Mouse (Mus musculus): ENCODE measurements at regions not wholly inside any gene's neighbourhood (a gene's known extent, or its start where the extent isn't known, plus 50 kb on each side); places are given as distances from the start of the nearest gene placed in this dataset.

DNA sequence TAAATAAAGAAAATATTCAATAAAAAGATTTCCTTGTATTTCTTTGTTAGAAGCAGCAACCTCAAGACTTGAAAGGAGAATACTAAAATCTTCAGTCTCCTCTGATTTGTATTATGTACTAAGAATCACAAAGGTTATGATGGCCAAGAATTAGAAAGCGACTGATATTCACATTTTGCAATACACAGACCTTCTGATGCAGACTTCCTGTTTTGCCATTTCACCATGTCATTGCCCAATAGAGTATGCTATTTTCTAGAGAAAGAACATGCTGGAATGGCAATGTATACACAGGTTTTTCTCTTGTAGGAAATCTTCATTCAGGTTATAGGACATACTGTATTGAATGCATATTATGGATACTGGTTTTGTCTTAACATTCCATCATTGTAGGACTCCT is 250.7 kb upstream of the Chrm2 start:
- Histone ChIP-seq H3K4me2 (ENCODE audit: low read length) (no peak overlapping the region), H3K4me1 (ENCODE audit: control insufficient read depth, insufficient read depth, low read length) (no peaks in the 10 kb centered on the region), H3K27ac (ENCODE audit: low read depth, low read length) (no peak overlapping the region), H3K27me3 (replicated peaks; ENCODE audit: control insufficient read depth, insufficient read depth, low read length) (no peaks in the 10 kb centered on the region), H3K36me3 (ENCODE audit: control insufficient read depth, insufficient read depth, low read length) (no peaks in the 10 kb centered on the region), H3K9me3 (replicated peaks; ENCODE audit: control insufficient read depth, low read length) (no peaks in the 10 kb centered on the region), H3K9ac (ENCODE audit: low read length) (no peak overlapping the region), H3K4me3 (ENCODE audit: low read depth, low read length) (no peak overlapping the region)
- ATAC-seq (no peak), DNase-seq (ENCODE audit: low spot score) (no peak)
- WGBS = 88% methylated on average over 1 of the region's 1 CpGs

DNA sequence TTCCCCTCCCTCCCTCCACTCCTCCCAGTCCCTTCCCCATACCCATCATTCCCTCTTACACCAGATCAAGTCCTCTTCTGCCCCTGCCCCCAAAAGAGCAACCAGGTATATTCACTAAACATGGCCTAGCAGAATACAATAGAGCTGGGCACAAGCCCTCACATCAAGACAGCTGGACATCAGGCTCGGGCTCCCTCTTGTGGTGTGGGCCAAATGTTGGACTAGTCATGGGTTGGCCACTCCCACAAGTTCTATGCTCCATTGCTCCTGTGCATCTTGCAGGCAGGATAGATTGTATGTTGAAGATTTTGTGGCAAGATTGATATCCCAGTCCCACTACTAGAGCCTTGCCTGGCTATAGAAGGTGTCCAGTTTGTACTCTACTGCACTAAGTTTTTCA is 240.6 kb upstream of the Chrm2 start:
- H3K9me3 ChIP-seq (replicated peaks; ENCODE audit: control insufficient read depth, low read length) = no peaks in the 10 kb centered on the region
- 85% methylated on average over 1 of the region's 1 CpGs for WGBS
- H3K27ac ChIP-seq (ENCODE audit: low read depth, low read length) = no peak overlapping the region
- ATAC-seq (no peak), DNase-seq (ENCODE audit: low spot score) (no peak)
- H3K9ac ChIP-seq (ENCODE audit: low read length) = no peak overlapping the region
- H3K4me1 ChIP-seq (ENCODE audit: control insufficient read depth, insufficient read depth, low read length) = no peaks in the 10 kb centered on the region
- no peak overlapping the region for H3K4me3 ChIP-seq (ENCODE audit: low read depth, low read length)
- H3K36me3 ChIP-seq (ENCODE audit: control insufficient read depth, insufficient read depth, low read length) = no peaks in the 10 kb centered on the region
- no peak overlapping the region for H3K4me2 ChIP-seq (ENCODE audit: low read length)
- H3K27me3 ChIP-seq (replicated peaks; ENCODE audit: control insufficient read depth, insufficient read depth, low read length) = no peaks in the 10 kb centered on the region

DNA sequence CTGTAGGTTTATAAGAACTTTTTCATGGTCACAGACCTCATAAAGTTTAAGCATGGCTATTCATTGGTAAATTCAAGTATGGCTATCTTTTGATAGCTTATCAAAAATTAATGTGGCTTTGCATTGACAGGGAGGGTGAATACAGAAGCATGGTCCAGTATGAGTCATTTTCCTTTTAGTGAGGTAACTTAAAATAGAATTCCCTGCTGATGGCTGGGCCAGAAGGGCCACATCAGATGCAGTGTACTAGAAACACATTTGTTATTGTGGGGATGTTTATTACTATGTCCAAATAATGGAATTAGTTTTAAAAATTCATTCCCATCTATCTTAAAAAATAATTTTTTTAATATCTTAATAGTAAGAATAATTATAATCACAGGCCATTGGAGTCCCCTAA is 213.4 kb upstream of the Chrm2 start:
- H3K9ac ChIP-seq (ENCODE audit: low read length) = no peak overlapping the region
- ATAC-seq (no peak), DNase-seq (ENCODE audit: low spot score) (no peak)
- no peaks in the 10 kb centered on the region for H3K36me3 ChIP-seq (ENCODE audit: control insufficient read depth, insufficient read depth, low read length)
- no peak overlapping the region for H3K4me2 ChIP-seq (ENCODE audit: low read length)
- H3K9me3 ChIP-seq (replicated peaks; ENCODE audit: control insufficient read depth, low read length) = no peaks in the 10 kb centered on the region
- no peaks in the 10 kb centered on the region for H3K27me3 ChIP-seq (replicated peaks; ENCODE audit: control insufficient read depth, insufficient read depth, low read length)
- no peak overlapping the region for H3K4me3 ChIP-seq (ENCODE audit: low read depth, low read length)
- H3K27ac ChIP-seq (ENCODE audit: low read depth, low read length) = no peak overlapping the region
- H3K4me1 ChIP-seq (ENCODE audit: control insufficient read depth, insufficient read depth, low read length) = no peaks in the 10 kb centered on the region

DNA sequence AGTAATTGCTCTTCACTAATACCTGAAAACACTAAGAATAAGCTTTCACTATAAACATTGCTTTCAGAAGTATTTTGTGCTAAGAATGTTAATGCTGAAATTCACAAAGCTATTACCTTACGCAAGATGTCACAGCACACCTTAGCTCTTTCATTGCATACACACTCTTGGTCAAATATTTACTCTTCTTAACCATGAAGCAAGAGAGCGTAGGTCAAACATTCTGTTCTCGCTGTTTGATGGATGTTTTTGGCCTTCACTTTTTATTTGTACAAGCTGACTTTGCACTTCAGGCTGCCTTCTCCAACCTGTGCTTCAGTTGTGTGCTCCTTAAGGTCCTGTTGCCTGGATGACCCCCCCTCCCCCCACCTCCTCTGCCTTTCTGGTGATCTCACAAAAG is 212.8 kb upstream of the Chrm2 start:
- Histone ChIP-seq H3K9ac (ENCODE audit: low read length) (no peak overlapping the region), H3K4me3 (ENCODE audit: low read depth, low read length) (no peak overlapping the region), H3K27me3 (replicated peaks; ENCODE audit: control insufficient read depth, insufficient read depth, low read length) (no peaks in the 10 kb centered on the region), H3K4me1 (ENCODE audit: control insufficient read depth, insufficient read depth, low read length) (no peaks in the 10 kb centered on the region), H3K36me3 (ENCODE audit: control insufficient read depth, insufficient read depth, low read length) (no peaks in the 10 kb centered on the region), H3K4me2 (ENCODE audit: low read length) (no peak overlapping the region), H3K27ac (ENCODE audit: low read depth, low read length) (no peak overlapping the region), H3K9me3 (replicated peaks; ENCODE audit: control insufficient read depth, low read length) (no peaks in the 10 kb centered on the region)
- WGBS = 88% methylated on average over 3 of the region's 3 CpGs
- no peak for ATAC-seq
- no peak for DNase-seq (ENCODE audit: low spot score)

DNA sequence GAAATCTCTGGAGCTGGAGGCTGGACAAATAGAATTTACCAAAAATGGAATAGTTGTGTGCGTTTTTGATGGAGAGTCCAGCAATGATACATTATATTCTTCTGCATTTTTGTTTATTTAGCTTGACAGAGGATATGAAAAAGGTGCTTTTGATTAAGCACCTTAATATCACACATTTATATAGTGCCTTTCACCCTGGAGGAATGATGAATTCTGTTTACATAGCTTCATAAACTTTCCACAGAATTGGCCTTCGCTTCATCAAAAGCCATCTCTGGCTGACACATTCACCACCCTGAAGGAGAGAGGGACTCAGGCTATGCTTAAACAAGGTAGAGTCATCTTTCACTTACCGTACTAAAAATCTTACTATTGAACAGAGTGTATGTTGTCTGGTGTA is 208.0 kb upstream of the Chrm2 start:
- no peak overlapping the region for H3K4me2 ChIP-seq (ENCODE audit: low read length)
- ATAC-seq (no peak), DNase-seq (ENCODE audit: low spot score) (no peak)
- no peak overlapping the region for H3K27ac ChIP-seq (ENCODE audit: low read depth, low read length)
- no peaks in the 10 kb centered on the region for H3K4me1 ChIP-seq (ENCODE audit: control insufficient read depth, insufficient read depth, low read length)
- H3K9ac ChIP-seq (ENCODE audit: low read length) = no peak overlapping the region
- H3K27me3 ChIP-seq (replicated peaks; ENCODE audit: control insufficient read depth, insufficient read depth, low read length) = no peaks in the 10 kb centered on the region
- 95% methylated on average over 3 of the region's 3 CpGs for WGBS
- H3K9me3 ChIP-seq (replicated peaks; ENCODE audit: control insufficient read depth, low read length) = no peaks in the 10 kb centered on the region
- no peak overlapping the region for H3K4me3 ChIP-seq (ENCODE audit: low read depth, low read length)
- H3K36me3 ChIP-seq (ENCODE audit: control insufficient read depth, insufficient read depth, low read length) = no peaks in the 10 kb centered on the region

DNA sequence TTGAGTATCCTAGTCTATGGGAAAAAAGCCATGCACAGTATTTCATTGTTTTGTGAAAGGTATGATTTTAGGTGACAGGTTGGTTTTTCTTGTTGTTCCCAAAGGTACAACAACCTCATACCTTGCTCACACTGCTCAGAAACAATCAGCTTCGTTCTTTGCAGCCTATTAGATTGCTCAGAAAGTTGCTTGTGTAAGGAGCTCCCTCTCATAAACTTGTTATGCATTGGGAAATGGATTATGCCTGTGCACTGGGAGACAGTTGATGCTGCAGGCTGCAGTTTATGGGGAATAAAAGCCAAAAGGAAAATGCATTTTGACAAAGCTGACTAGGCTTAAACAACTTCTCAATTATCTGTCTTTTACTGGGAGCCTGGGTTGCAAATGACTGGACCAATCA is 205.2 kb upstream of the Chrm2 start:
- ATAC-seq = 0 out of 2 replicates have a peak, but pooled peaks have one; percentile 29
- no peak overlapping the region for H3K27ac ChIP-seq (ENCODE audit: low read depth, low read length)
- no peaks in the 10 kb centered on the region for H3K9me3 ChIP-seq (replicated peaks; ENCODE audit: control insufficient read depth, low read length)
- no peak overlapping the region for H3K4me3 ChIP-seq (ENCODE audit: low read depth, low read length)
- H3K4me1 ChIP-seq (ENCODE audit: control insufficient read depth, insufficient read depth, low read length) = no peaks in the 10 kb centered on the region
- WGBS = 39% methylated on average over 1 of the region's 1 CpGs
- H3K27me3 ChIP-seq (replicated peaks; ENCODE audit: control insufficient read depth, insufficient read depth, low read length) = no peaks in the 10 kb centered on the region
- no peak for DNase-seq (ENCODE audit: low spot score)
- no peak overlapping the region for H3K4me2 ChIP-seq (ENCODE audit: low read length)
- H3K36me3 ChIP-seq (ENCODE audit: control insufficient read depth, insufficient read depth, low read length) = no peaks in the 10 kb centered on the region
- no peak overlapping the region for H3K9ac ChIP-seq (ENCODE audit: low read length)

DNA sequence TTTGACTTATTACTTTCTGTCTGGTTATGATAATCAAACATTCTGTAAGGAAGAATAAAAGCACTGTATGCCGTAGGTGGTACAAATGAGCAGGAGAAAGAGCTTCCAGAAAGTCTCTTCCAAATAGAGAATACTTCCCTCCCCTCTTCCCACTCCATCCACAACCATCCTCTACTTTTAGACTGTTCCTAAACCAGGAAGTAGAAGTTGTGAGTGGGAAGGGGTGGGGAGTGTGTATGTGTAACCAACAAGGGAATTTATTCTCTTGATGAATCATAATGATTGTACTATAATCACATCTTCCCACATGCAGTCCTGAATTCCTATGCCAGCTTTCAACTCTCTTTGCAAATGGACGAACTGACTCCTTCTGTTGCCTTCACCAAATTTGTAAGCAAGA is 181.2 kb upstream of the Chrm2 start:
- Histone ChIP-seq H3K27me3 (replicated peaks; ENCODE audit: control insufficient read depth, insufficient read depth, low read length) (no peaks in the 10 kb centered on the region), H3K4me2 (ENCODE audit: low read length) (no peak overlapping the region), H3K36me3 (ENCODE audit: control insufficient read depth, insufficient read depth, low read length) (no peaks in the 10 kb centered on the region), H3K9me3 (replicated peaks; ENCODE audit: control insufficient read depth, low read length) (no peaks in the 10 kb centered on the region), H3K4me1 (ENCODE audit: control insufficient read depth, insufficient read depth, low read length) (no peaks in the 10 kb centered on the region), H3K4me3 (ENCODE audit: low read depth, low read length) (no peak overlapping the region), H3K9ac (ENCODE audit: low read length) (no peak overlapping the region), H3K27ac (ENCODE audit: low read depth, low read length) (no peak overlapping the region)
- WGBS = 79% methylated on average over 2 of the region's 2 CpGs
- ATAC-seq (no peak), DNase-seq (ENCODE audit: low spot score) (no peak)

DNA sequence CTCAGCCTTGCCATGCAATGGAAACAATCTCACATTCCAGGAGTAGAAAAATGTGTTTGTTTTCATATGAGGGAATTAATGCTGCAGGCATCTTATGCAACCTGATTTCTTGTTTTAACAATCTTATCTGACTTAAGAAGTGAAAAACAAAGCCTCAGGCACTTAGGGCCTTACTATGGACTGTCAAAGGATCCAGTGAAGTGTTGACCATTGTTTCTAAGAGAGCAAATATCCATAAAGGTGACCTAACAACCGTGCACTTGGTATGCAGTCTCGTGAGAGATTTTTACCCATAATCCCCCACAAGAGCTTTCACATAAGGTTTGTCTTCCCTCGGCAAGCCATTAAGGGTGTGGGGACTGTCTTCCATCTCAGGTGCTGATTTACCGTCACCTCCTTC is 166.6 kb upstream of the Chrm2 start:
- ATAC-seq (no peak), DNase-seq (ENCODE audit: low spot score) (no peak)
- Histone ChIP-seq H3K27me3 (replicated peaks; ENCODE audit: control insufficient read depth, insufficient read depth, low read length) (no peaks in the 10 kb centered on the region), H3K36me3 (ENCODE audit: control insufficient read depth, insufficient read depth, low read length) (no peaks in the 10 kb centered on the region), H3K4me2 (ENCODE audit: low read length) (no peak overlapping the region), H3K9ac (ENCODE audit: low read length) (no peak overlapping the region), H3K4me3 (ENCODE audit: low read depth, low read length) (no peak overlapping the region), H3K9me3 (replicated peaks; ENCODE audit: control insufficient read depth, low read length) (no peaks in the 10 kb centered on the region), H3K4me1 (ENCODE audit: control insufficient read depth, insufficient read depth, low read length) (no peaks in the 10 kb centered on the region), H3K27ac (ENCODE audit: low read depth, low read length) (no peak overlapping the region)
- 64% methylated on average over 4 of the region's 4 CpGs for whole genome bisulfite sequencing

DNA sequence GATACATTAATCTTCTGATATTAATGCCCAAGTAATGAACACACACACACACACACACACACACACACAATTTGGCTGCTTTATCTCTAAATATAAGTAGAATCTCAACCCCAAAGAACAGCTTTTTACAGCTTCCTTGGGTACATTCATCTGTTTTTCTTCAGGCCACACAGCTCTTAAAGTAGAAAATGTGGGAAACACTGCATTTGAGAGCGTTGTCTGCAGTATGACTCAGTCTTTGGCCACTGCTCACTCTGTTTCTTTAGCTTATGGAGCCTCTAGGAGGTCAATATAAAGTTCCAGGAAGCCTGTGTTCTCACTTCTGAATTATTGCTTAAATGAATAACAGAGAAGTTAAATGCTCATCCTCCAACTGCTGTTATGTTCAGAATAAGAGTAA is 153.4 kb upstream of the Chrm2 start:
- H3K4me1 ChIP-seq (ENCODE audit: control insufficient read depth, insufficient read depth, low read length) = no peaks in the 10 kb centered on the region
- no peaks in the 10 kb centered on the region for H3K27me3 ChIP-seq (replicated peaks; ENCODE audit: control insufficient read depth, insufficient read depth, low read length)
- H3K4me3 ChIP-seq (ENCODE audit: low read depth, low read length) = no peak overlapping the region
- no peaks in the 10 kb centered on the region for H3K9me3 ChIP-seq (replicated peaks; ENCODE audit: control insufficient read depth, low read length)
- DNase-seq (ENCODE audit: low spot score) (no peak), ATAC-seq (no peak)
- H3K36me3 ChIP-seq (ENCODE audit: control insufficient read depth, insufficient read depth, low read length) = no peaks in the 10 kb centered on the region
- no peak overlapping the region for H3K9ac ChIP-seq (ENCODE audit: low read length)
- H3K4me2 ChIP-seq (ENCODE audit: low read length) = no peak overlapping the region
- no peak overlapping the region for H3K27ac ChIP-seq (ENCODE audit: low read depth, low read length)
- WGBS = 86% methylated on average over 1 of the region's 1 CpGs

DNA sequence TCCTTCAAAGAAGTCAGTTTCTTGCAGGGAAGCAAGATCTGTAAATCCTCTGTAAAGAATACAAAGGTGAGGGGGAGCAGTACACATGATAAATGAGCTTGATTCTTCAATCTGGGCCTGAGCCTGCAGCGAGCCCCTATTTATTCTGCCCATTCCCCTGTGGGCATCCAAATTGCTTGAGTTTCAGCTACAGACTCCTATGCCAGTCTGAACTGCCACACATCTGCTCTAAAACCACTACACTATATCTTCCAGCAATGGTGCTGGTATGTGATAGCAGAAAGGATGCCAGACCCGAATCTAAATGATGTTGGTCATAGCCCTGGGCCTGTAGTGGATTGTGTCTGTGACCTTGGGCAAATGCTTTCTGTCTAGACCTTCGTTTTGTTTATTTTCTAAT is 140.9 kb upstream of the Chrm2 start:
- ATAC-seq = no peak
- 84% methylated on average over 3 of the region's 3 CpGs for WGBS

More for the DNA sequence above, 140.9 kb upstream of the Chrm2 start:
- DNase-seq (ENCODE audit: low spot score) = no peak
- Histone ChIP-seq H3K4me1 (ENCODE audit: control insufficient read depth, insufficient read depth, low read length) (no peaks in the 10 kb centered on the region), H3K4me2 (ENCODE audit: low read length) (no peak overlapping the region), H3K9me3 (replicated peaks; ENCODE audit: control insufficient read depth, low read length) (no peaks in the 10 kb centered on the region), H3K27me3 (replicated peaks; ENCODE audit: control insufficient read depth, insufficient read depth, low read length) (no peaks in the 10 kb centered on the region), H3K4me3 (ENCODE audit: low read depth, low read length) (no peak overlapping the region), H3K9ac (ENCODE audit: low read length) (no peak overlapping the region), H3K27ac (ENCODE audit: low read depth, low read length) (no peak overlapping the region), H3K36me3 (ENCODE audit: control insufficient read depth, insufficient read depth, low read length) (no peaks in the 10 kb centered on the region)

All from forebrain, embryonic 14.5 days (tissue).